Mouse (Mus musculus) cerebellum, adult 18-20 months (tissue): Measurements from ENCODE around the gene Gm3336.
A peak's percentile ranks its signal among the peaks of the same experiment; 100 is the strongest.

Source experiments
- DNase-seq, 2 experiments: peaks; one replicate each; pipeline ENCODE4 v3.0.0; 2021

Gene Gm3336

GRCm38 (mm10) chr8:70749097-70749674 lies 30.8 kb downstream of the Gm3336 start:
- no peak for DNase-seq

GRCm38 (mm10) chr8:70750128-70750680 lies 31.9 kb downstream of the Gm3336 start:
- DNase-seq = no peak

- peak; percentile 70 to 80 for DNase-seq
Measured at GRCm38 (mm10) chr8:70752000-70752764, 33.8 kb downstream of the Gm3336 start.

- DNase-seq = peak; percentile 51 to 61
Measured at GRCm38 (mm10) chr8:70753151-70753550, 34.8 kb downstream of the Gm3336 start.

GRCm38 (mm10) chr8:70754043-70754870 lies 35.9 kb downstream of the Gm3336 start, which contains the start of gene Rab3a:
Rab3a (plus strand) TSS chr8:70754679.
- DNase-seq = peak; percentile 94 to 99

- peak; percentile 84 to 87 for DNase-seq
Measured at GRCm38 (mm10) chr8:70754871-70755660, 36.7 kb downstream of the Gm3336 start.

- peak; percentile 23 to 35 for DNase-seq
Measured at GRCm38 (mm10) chr8:70755661-70756475, 37.5 kb downstream of the Gm3336 start.

- DNase-seq = peak in 1 of 2 experiments; percentile 8
Measured at GRCm38 (mm10) chr8:70756476-70757040, 38.2 kb downstream of the Gm3336 start.

GRCm38 (mm10) chr8:70757523-70758307 lies 39.4 kb downstream of the Gm3336 start:
- DNase-seq = peak; percentile 30 to 46

GRCm38 (mm10) chr8:70758308-70758615 lies 39.9 kb downstream of the Gm3336 start:
- peak; percentile 15 to 19 for DNase-seq

- DNase-seq = peak; percentile 36 to 46
Measured at GRCm38 (mm10) chr8:70758616-70759561, 40.5 kb downstream of the Gm3336 start.

- DNase-seq = no peak
Measured at GRCm38 (mm10) chr8:70760350-70760749, 42.0 kb downstream of the Gm3336 start.

- DNase-seq = peak; percentile 93 to 98
Measured at GRCm38 (mm10) chr8:70760775-70761406, 42.5 kb downstream of the Gm3336 start, which contains the start of gene Mpv17l2. Mpv17l2 (minus strand) TSS chr8:70760946.

GRCm38 (mm10) chr8:70762118-70762517 lies 43.8 kb downstream of the Gm3336 start:
- DNase-seq = peak in 1 of 2 experiments; percentile 18

GRCm38 (mm10) chr8:70763354-70763753 lies 45.0 kb downstream of the Gm3336 start:
- peak; percentile 65 to 74 for DNase-seq

GRCm38 (mm10) chr8:70764026-70764425 lies 45.7 kb downstream of the Gm3336 start:
- no peak for DNase-seq

- DNase-seq = peak; percentile 14 to 18
Measured at GRCm38 (mm10) chr8:70764676-70765075, 46.3 kb downstream of the Gm3336 start.

- no peak for DNase-seq
Measured at GRCm38 (mm10) chr8:70765329-70765728, 47.0 kb downstream of the Gm3336 start.
